Mouse (Mus musculus): ENCODE data around the gene Pafah1b3. TPM values are rescaled to one million over a fixed set of nuclear protein-coding genes. Genes with fewer than 3 reads are reported as not detected.
A peak's percentile ranks its signal among the peaks of the same experiment; 100 is the strongest.

The Pafah1b3 gene
- polyA plus RNA-seq, 1 experiment from 2014 or later: 590 TPM

DNA sequence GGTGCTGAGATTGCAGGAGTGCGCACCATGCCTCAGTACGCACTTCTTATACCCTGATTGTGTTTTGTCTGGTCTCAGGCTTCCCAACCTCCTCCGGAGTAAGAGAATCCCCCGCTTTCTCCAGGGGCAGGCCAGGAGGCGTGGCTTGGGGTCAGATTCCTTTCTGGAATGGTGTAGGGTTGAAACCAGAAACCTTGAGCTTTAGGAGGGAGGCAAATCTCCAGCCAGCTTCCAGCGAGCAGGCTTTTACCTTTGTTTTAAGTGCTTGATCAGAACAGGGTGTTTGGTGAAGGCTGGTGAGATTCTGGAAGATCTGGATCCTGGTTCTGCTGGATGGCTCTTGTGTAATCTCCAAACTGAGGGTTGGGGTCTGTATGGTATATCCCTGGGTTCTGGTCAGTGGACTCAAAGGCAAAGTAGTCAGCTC, 24.3 kb upstream of the Pafah1b3 start:
- H3K9ac ChIP-seq (replicated peaks; ENCODE audit: low read depth, low read length): no peak overlapping the region
- no peak for ATAC-seq (ENCODE audit: low read depth)

DNA sequence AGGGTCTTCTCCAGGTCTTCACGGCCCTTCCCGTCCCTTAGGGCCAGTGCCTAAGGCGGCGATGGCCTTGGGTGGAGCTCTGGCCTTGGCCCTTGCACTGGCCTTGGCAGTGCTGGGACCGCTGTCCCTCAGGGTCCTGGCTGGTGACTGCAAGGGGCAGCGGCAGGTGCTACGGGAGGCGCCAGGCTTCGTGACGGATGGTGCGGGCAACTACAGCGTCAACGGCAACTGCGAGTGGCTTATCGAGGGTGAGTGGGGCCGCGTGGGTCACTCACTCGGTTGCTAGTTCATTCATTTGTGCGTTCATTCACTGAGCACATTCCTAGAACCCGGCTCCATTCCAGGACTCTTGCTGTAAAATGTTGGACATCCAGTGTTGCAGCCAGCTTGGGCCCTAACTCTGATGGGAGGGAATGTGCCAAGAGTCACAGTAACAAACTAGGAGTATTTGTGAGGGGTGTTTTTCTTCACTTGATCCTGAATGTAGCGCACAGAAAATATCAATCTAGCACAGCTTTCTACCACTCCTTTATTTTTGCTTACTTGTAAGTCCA, 19.7 kb upstream of the Pafah1b3 start:
- peak overlapping the region; percentile 80 for H3K9ac ChIP-seq (replicated peaks; ENCODE audit: low read depth, low read length)
- peak overlapping the region; percentile 61 for H3K27ac ChIP-seq (ENCODE audit: low read depth, low read length)
- H3K36me3 ChIP-seq (ENCODE audit: control insufficient read depth, insufficient read depth, low read length): 0 out of 2 replicates have a peak, but pooled peaks cover under 1% of the 10 kb centered on the region
- H3K4me3 ChIP-seq (ENCODE audit: low read depth, low read length): peak overlapping the region; percentile 59
- peaks cover 15% of the 10 kb centered on the region for H3K4me1 ChIP-seq (ENCODE audit: control insufficient read depth, insufficient read depth, low read length)
- 0 out of 2 replicates have a peak, but pooled peaks have one; percentile 0 for ATAC-seq (ENCODE audit: low read depth)
- WGBS: 11% methylated on average over 21 of the region's 21 CpGs
- H3K9me3 ChIP-seq (ENCODE audit: control insufficient read depth, low read length): no peaks in the 10 kb centered on the region
- peak overlapping the region; percentile 99 for H3K4me2 ChIP-seq (ENCODE audit: low read depth, low read length)
- peaks cover 22% of the 10 kb centered on the region for H3K27me3 ChIP-seq (ENCODE audit: control insufficient read depth, insufficient read depth, low read length)

More for the DNA sequence above, 24.3 kb upstream of the Pafah1b3 start:
- H3K36me3 ChIP-seq (ENCODE audit: control insufficient read depth, insufficient read depth, low read length): no peaks in the 10 kb centered on the region
- no peaks in the 10 kb centered on the region for H3K9me3 ChIP-seq (ENCODE audit: control insufficient read depth, low read length)
- H3K4me1 ChIP-seq (ENCODE audit: control insufficient read depth, insufficient read depth, low read length): peaks cover 15% of the 10 kb centered on the region
- no peak overlapping the region for H3K4me3 ChIP-seq (ENCODE audit: low read depth, low read length)
- no peaks in the 10 kb centered on the region for H3K27me3 ChIP-seq (ENCODE audit: control insufficient read depth, insufficient read depth, low read length)
- no peak overlapping the region for H3K4me2 ChIP-seq (ENCODE audit: low read depth, low read length)
- H3K27ac ChIP-seq (ENCODE audit: low read depth, low read length): peak overlapping the region; percentile 34; the same call in 1 of the 2 replicates
- WGBS: 11% methylated on average over 6 of the region's 6 CpGs

DNA sequence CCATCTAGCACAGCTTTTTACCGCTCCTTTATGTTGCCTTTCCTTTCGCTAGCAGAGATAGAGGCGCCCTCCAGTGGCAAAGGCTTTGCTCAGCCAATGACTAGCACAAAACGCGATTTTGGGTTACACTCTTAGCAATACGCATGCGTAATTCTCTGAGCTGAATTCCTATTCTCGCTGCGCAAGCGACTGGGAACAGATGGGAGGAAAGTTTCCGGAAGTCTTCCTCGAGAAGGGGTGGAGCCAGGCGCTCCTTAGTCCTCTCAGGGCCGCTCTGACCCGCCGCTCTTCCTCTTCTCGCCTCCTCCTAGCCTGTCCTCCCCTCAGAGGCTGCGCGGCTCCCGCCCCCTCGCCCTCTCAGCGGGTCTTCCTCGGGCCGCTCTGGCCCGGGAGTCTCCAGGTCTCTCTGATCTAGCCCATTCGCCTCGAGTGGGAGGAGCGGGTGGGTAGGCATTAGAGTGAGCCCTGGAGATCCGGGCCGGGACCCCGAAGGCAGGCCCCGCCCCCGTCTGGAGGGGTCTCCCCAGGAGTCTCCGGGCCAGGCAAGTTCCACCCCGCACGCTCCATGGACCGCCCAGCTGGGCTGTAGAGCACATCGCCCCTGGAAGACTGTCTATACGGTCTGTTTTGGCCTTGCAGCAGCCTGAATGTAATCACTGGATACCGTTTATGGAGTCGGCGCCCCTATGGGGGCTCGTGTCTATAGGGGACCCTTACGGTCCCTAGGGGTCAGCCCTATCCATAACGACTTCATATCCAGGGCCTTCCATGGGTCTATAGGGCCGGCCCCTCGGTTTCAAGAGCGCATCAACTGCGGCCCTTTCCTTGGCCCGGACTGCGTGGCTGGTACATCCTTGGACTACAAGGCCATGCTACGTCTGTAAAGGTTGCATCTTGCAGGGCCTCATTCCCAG, 19.0 kb upstream of the Pafah1b3 start, which contains the start of gene Megf8:
Megf8 (plus strand) TSS at position 633 of the 914 bp plus-strand sequence.
- peak; percentile 97 for ATAC-seq (ENCODE audit: low read depth)
- Histone ChIP-seq H3K9me3 (ENCODE audit: control insufficient read depth, low read length) (no peaks in the 10 kb centered on the region), H3K9ac (replicated peaks; ENCODE audit: low read depth, low read length) (peak within 1 kb of the TSS; percentile 80), H3K36me3 (ENCODE audit: control insufficient read depth, insufficient read depth, low read length) (peaks cover 2% of the 10 kb centered on the region; the same call in 1 of the 2 replicates), H3K4me1 (ENCODE audit: control insufficient read depth, insufficient read depth, low read length) (peaks cover 11% of the 10 kb centered on the region), H3K27ac (ENCODE audit: low read depth, low read length) (peak within 1 kb of the TSS; percentile 61), H3K27me3 (ENCODE audit: control insufficient read depth, insufficient read depth, low read length) (peaks cover 27% of the 10 kb centered on the region), H3K4me3 (ENCODE audit: low read depth, low read length) (peak within 1 kb of the TSS; percentile 59), H3K4me2 (ENCODE audit: low read depth, low read length) (peak within 1 kb of the TSS; percentile 99)
- under 1% methylated on average over 52 of the region's 52 CpGs for WGBS

DNA sequence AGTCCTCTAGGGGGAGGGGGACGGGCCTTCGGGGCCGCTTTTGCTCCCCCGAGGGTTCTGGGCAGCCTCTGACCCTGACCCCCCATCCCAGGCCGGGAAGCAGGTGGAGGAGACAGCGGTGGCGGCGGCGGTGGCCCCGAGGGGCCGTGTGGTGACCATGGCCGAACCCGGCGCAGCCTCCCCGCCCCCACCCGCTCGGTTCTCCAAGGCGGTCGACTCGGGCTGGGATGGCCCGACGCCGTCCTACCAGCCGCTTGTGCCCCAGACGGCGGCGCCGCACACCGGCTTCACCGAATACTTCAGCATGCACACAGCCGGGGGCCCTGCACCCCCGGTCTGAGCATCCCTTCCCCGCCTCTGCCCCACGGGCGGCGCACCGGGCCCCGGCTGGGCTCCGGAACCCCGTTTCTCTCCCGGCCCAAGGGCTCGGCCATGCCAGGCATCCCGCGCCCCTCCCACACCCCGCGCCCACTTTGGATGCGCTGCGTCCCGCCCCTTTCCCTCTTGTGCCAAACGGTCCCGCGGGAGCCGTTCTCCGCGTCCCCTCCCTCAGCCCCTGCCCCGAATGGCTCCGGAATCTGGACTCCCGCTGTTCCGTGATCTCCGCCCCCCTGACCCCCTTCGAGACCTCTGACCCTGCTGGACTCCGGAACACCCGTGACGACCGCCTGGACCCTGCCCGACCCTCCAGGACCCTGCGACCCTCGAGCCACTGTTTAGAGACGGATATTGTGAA, 17.7 kb upstream of the Pafah1b3 start:
- Histone ChIP-seq H3K27ac (ENCODE audit: low read depth, low read length) (no peak overlapping the region), H3K9me3 (ENCODE audit: control insufficient read depth, low read length) (no peaks in the 10 kb centered on the region), H3K36me3 (ENCODE audit: control insufficient read depth, insufficient read depth, low read length) (peaks cover 9% of the 10 kb centered on the region; the same call in 1 of the 2 replicates), H3K4me2 (ENCODE audit: low read depth, low read length) (peak overlapping the region; percentile 56), H3K27me3 (ENCODE audit: control insufficient read depth, insufficient read depth, low read length) (peaks cover 31% of the 10 kb centered on the region), H3K4me3 (ENCODE audit: low read depth, low read length) (peak overlapping the region; percentile 23), H3K4me1 (ENCODE audit: control insufficient read depth, insufficient read depth, low read length) (peaks cover 7% of the 10 kb centered on the region; the same call in 1 of the 2 replicates), H3K9ac (replicated peaks; ENCODE audit: low read depth, low read length) (peak overlapping the region; percentile 21; the same call in 1 of the 2 replicates)
- no peak for ATAC-seq (ENCODE audit: low read depth)
- 1% methylated on average over 45 of the region's 69 CpGs for WGBS

DNA sequence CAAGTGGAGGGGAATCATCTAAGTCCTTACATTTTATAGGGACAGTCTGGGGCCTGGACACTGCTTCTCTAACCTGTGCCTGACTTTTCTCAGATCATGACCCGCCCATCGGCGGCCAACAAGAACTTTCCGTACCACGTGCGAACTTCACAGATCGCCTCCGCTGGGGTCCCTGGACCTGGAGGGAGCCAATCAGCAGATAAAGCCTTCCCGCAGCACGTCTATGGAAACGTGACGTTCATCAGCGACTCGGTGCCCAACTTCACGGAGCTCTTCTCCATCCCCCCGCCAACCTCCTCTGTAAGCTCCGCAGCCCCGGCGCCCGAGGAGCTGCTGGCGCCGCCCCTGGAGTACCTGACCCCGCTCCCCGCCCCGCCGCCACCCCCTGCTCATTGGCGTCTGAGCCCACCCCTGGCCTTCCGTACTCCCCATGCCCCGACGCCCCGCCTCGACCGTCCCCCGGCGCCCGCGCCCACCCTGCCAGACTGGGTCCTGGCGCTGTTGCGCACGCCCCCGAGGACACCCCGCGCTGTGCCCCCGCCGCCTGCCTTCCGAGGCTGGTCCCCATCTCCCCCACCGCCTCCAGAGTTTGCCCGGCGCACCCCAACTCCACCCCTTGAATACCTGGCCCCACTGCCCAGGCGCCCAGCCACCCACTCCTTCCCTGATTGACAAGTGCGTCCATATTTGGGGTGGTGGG, 17.0 kb upstream of the Pafah1b3 start:
- WGBS: 4% methylated on average over 47 of the region's 51 CpGs
- H3K4me1 ChIP-seq (ENCODE audit: control insufficient read depth, insufficient read depth, low read length): peaks cover 7% of the 10 kb centered on the region; the same call in 1 of the 2 replicates
- peak overlapping the region; percentile 56 for H3K4me2 ChIP-seq (ENCODE audit: low read depth, low read length)
- no peak for ATAC-seq (ENCODE audit: low read depth)
- H3K36me3 ChIP-seq (ENCODE audit: control insufficient read depth, insufficient read depth, low read length): peaks cover 9% of the 10 kb centered on the region; the same call in 1 of the 2 replicates
- no peaks in the 10 kb centered on the region for H3K9me3 ChIP-seq (ENCODE audit: control insufficient read depth, low read length)
- H3K27me3 ChIP-seq (ENCODE audit: control insufficient read depth, insufficient read depth, low read length): peaks cover 31% of the 10 kb centered on the region
- peak overlapping the region; percentile 23 for H3K4me3 ChIP-seq (ENCODE audit: low read depth, low read length)
- H3K9ac ChIP-seq (replicated peaks; ENCODE audit: low read depth, low read length): peak overlapping the region; percentile 21; the same call in 1 of the 2 replicates
- H3K27ac ChIP-seq (ENCODE audit: low read depth, low read length): no peak overlapping the region

DNA sequence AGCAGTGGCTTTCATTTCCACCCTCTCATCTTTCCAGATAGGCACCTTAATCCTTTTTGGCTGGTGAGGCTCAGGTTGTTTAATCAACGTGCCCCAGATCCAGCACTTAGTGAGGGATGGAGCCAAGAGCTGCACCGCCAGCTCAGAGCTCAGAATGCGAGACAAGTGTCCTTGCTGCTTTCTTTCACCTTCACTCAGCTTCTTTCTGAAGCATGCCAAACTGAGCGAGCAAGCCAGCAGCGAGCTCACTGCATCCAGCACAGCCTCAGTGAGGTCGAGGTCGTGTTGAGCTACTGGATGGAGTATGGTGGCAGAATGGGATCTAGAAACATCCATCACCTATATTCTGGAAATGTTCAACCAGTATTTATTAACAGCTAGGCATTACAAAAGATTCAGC, 15.5 kb upstream of the Pafah1b3 start:
- H3K4me3 ChIP-seq (ENCODE audit: low read depth, low read length): no peak overlapping the region
- H3K27ac ChIP-seq (ENCODE audit: low read depth, low read length): no peak overlapping the region
- WGBS: 52% methylated on average over 7 of the region's 7 CpGs
- no peak overlapping the region for H3K4me2 ChIP-seq (ENCODE audit: low read depth, low read length)
- peaks cover 31% of the 10 kb centered on the region for H3K27me3 ChIP-seq (ENCODE audit: control insufficient read depth, insufficient read depth, low read length)
- no peak overlapping the region for H3K9ac ChIP-seq (replicated peaks; ENCODE audit: low read depth, low read length)
- no peak for ATAC-seq (ENCODE audit: low read depth)
- H3K9me3 ChIP-seq (ENCODE audit: control insufficient read depth, low read length): no peaks in the 10 kb centered on the region
- peaks cover 9% of the 10 kb centered on the region; the same call in 1 of the 2 replicates for H3K36me3 ChIP-seq (ENCODE audit: control insufficient read depth, insufficient read depth, low read length)
- peaks cover 7% of the 10 kb centered on the region; the same call in 1 of the 2 replicates for H3K4me1 ChIP-seq (ENCODE audit: control insufficient read depth, insufficient read depth, low read length)

DNA sequence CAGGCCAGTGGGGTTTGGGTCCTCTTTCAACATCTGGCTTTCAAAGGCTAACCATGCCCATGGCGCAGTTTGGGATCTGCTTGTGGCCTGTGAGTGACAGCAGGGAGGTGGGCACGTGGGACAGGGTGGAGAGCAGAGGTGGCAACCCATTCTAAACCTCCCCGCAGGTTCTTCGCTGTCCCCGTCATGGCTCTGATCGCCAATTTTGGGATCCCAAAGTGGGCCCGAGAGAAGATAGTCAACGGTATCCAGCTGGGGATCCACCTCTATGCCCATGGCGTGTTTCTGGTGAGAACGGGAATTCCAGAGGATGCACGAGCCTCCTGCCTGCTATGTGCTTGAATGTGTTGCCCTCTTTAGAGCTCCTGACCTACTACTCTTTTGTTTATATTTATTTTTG, 13.4 kb upstream of the Pafah1b3 start:
- Histone ChIP-seq H3K4me3 (ENCODE audit: low read depth, low read length) (no peak overlapping the region), H3K27me3 (ENCODE audit: control insufficient read depth, insufficient read depth, low read length) (peaks cover 31% of the 10 kb centered on the region), H3K9me3 (ENCODE audit: control insufficient read depth, low read length) (no peaks in the 10 kb centered on the region), H3K9ac (replicated peaks; ENCODE audit: low read depth, low read length) (no peak overlapping the region), H3K27ac (ENCODE audit: low read depth, low read length) (no peak overlapping the region), H3K36me3 (ENCODE audit: control insufficient read depth, insufficient read depth, low read length) (peaks cover 9% of the 10 kb centered on the region; the same call in 1 of the 2 replicates), H3K4me2 (ENCODE audit: low read depth, low read length) (no peak overlapping the region), H3K4me1 (ENCODE audit: control insufficient read depth, insufficient read depth, low read length) (no peaks in the 10 kb centered on the region)
- ATAC-seq (ENCODE audit: low read depth): no peak
- 83% methylated on average over 11 of the region's 11 CpGs for WGBS

DNA sequence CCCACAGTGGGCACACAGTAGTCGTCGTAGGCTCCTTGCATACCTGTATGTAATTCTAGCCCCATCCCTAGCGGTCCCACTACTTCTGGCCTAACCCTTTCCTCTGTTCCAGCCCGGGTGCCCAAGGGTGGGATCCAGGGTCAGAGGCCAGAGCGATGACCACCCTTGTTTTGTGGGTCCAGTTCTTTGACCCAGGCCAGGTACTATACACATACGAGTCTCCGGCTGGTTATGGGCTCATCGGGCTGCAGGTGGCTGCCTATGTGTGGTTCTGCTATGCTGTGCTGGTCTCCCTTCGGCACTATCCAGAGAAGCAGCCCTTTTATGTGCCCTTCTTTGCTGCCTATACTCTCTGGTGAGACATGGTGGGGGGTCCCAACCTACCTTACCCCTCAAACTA, 11.6 kb upstream of the Pafah1b3 start:
- H3K9ac ChIP-seq (replicated peaks; ENCODE audit: low read depth, low read length): no peak overlapping the region
- H3K4me3 ChIP-seq (ENCODE audit: low read depth, low read length): no peak overlapping the region
- H3K27ac ChIP-seq (ENCODE audit: low read depth, low read length): no peak overlapping the region
- peaks cover 7% of the 10 kb centered on the region; the same call in 1 of the 2 replicates for H3K4me1 ChIP-seq (ENCODE audit: control insufficient read depth, insufficient read depth, low read length)
- peaks cover 9% of the 10 kb centered on the region; the same call in 1 of the 2 replicates for H3K36me3 ChIP-seq (ENCODE audit: control insufficient read depth, insufficient read depth, low read length)
- ATAC-seq (ENCODE audit: low read depth): no peak
- H3K4me2 ChIP-seq (ENCODE audit: low read depth, low read length): no peak overlapping the region
- H3K27me3 ChIP-seq (ENCODE audit: control insufficient read depth, insufficient read depth, low read length): peaks cover 27% of the 10 kb centered on the region
- WGBS: 92% methylated on average over 9 of the region's 9 CpGs
- H3K9me3 ChIP-seq (ENCODE audit: control insufficient read depth, low read length): no peaks in the 10 kb centered on the region
